ENCODE assay signal across 14 mouse cellular contexts in the genomic region with DNA sequence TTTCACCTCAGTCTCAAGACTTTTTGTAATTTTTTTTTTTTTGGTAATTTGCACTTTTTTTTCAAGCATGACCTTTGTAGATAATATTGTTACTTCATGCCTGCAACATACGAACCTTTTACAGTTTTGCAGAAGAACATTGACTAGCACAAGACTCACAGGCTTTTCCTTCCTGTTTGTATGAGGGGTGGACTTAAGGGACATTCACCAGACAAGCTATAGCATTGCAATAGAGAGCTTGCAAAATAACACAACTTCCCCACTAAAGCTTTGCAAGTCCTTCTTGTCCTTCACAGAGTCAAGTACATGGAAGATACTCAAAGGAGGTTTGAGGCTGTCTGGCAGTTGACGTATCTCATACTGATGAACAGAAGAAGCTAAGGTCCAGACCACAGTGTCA.
"Had no signal": no experiment of that assay in that cellular context is flagged by ENCODE, and none has a peak within 500 bp of the region (broad histone marks: within the 10 kb centered on the region; RNA-seq: fewer than 3 reads in every experiment).

No protein-coding gene starts in this region.

- H3K4me3 ChIP-seq: left cerebral cortex, adult 2 months; limb, embryonic 10.5 days; liver, embryonic 15.5 days; midbrain, embryonic 12.5 days; neural tube, embryonic 15.5 days had no signal

- ATAC-seq: inflammation-experienced regulatory T-cells, adult 6 months; intestine, postnatal 0 days; midbrain, embryonic 16.5 days had no signal

- DNase-seq: kidney, adult 8-10 months; kidney, postnatal 25 days; right cerebral cortex, postnatal 4 days; spleen, adult 18-20 months; thymus, adult 18-20 months; thymus, postnatal 25 days had no signal

- H3K4me2 ChIP-seq: liver, embryonic 15.5 days; midbrain, embryonic 12.5 days; neural tube, embryonic 15.5 days had no signal

- H3K9me3 ChIP-seq: limb, embryonic 10.5 days; liver, embryonic 15.5 days; midbrain, embryonic 12.5 days; neural tube, embryonic 15.5 days had no signal

- H3K27me3 ChIP-seq: liver, embryonic 15.5 days; midbrain, embryonic 12.5 days; neural tube, embryonic 15.5 days had no signal

- H3K9ac ChIP-seq: liver, embryonic 15.5 days; midbrain, embryonic 12.5 days; neural tube, embryonic 15.5 days had no signal

- H3K36me3 ChIP-seq: limb, embryonic 10.5 days; liver, embryonic 15.5 days; midbrain, embryonic 12.5 days; neural tube, embryonic 15.5 days had no signal

- H3K4me1 ChIP-seq: limb, embryonic 10.5 days; liver, embryonic 15.5 days; midbrain, embryonic 12.5 days had no signal

- H3K27ac ChIP-seq: left cerebral cortex, adult 2 months; limb, embryonic 10.5 days; liver, embryonic 15.5 days; midbrain, embryonic 12.5 days; neural tube, embryonic 15.5 days had no signal
